Mouse (Mus musculus) lung, postnatal 0 days (tissue): Measurements from ENCODE around the gene Prtg.

Source experiments
- CTCF ChIP-seq: IDR thresholded peaks from 2 replicates; pipeline ENCODE4 v1.5.1; 2016; ENCODE audit warnings: antibody characterized with exemption, mild to moderate bottlenecking
- EP300 ChIP-seq: IDR thresholded peaks from 2 replicates; pipeline ENCODE4 v1.6.1; 2016; ENCODE audit warnings: antibody characterized with exemption, mild to moderate bottlenecking, control low read depth

DNA sequence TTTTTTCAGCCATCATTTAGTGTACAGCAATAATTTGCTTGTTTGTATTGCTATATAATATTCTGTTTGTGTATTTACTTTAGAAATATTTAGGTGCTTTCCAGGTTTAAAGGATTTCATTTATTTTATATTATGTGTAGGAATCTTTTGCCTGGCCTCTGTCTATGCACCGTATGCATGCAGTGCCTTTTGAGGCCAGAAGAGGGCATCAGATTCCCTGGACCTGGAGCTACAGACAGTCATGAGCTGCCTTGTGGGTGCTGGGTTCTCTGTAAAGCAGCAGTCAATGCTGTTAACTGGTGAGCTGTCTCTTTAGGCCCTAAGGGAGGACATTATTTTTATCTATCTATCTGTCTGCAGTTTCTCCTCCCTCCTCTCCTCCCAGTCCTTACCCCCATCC is 148.9 kb downstream of the Prtg start:
- TF ChIP-seq CTCF: peak; percentile 79
- no peak for TF ChIP-seq EP300
